Mouse (Mus musculus) CH12.LX (cell line): ENCODE measurements around the gene Fryl. TPM values are rescaled to one million over a fixed set of nuclear protein-coding genes. Genes with fewer than 3 reads are reported as not detected.
A peak's percentile ranks its signal among the peaks of the same experiment; 100 is the strongest.

Source experiments
- DNase-seq: peaks from one replicate; pipeline ENCODE4 v3.0.0-alpha.2; 2013; ENCODE audit errors: extremely low read depth
- H3K27ac ChIP-seq: 2 replicates; pipeline ENCODE4 v1.5.1; 2012; ENCODE audit warnings: low read depth, mild to moderate bottlenecking, control low read depth, moderate library complexity; ENCODE audit not compliant: insufficient read depth
- H3K27me3 ChIP-seq: replicated peaks from 2 replicates; pipeline ENCODE3; 2012; ENCODE audit warnings: inconsistent platforms
- H3K36me3 ChIP-seq, 2 experiments: replicated peaks in 1 of 2; 2 replicates each; pipeline versions ENCODE3 to v1.6.1; 2012; ENCODE audit warnings: inconsistent platforms in 1 of 2, low read length in 1 of 2, mild to moderate bottlenecking in 1 of 2, mixed read lengths in 1 of 2, moderate library complexity in 1 of 2; ENCODE audit not compliant: control insufficient read depth in 1 of 2, insufficient read depth in 1 of 2
- H3K4me1 ChIP-seq, 2 experiments: 2 replicates each; pipeline ENCODE4 v1.6.1; 2012; ENCODE audit warnings: inconsistent platforms in 1 of 2, moderate library complexity in 1 of 2; ENCODE audit not compliant: insufficient read depth in 2 of 2, control insufficient read depth in 1 of 2
- H3K4me2 ChIP-seq: 2 replicates; pipeline ENCODE4 v1.6.1; 2012; ENCODE audit warnings: low read depth, mild to moderate bottlenecking, control low read depth; ENCODE audit not compliant: poor library complexity, insufficient read depth, severe bottlenecking
- H3K4me3 ChIP-seq, 3 experiments: fragments of 150-350 bp in 1 of 3; sonication (generic) in 1 of 3; replicated peaks in 1 of 3; 2 replicates each; pipeline versions ENCODE3 to v1.5.1; 2011 to 2012; ENCODE audit warnings: low read depth in 2 of 3, low read length in 2 of 3, mild to moderate bottlenecking in 2 of 3, moderate library complexity in 2 of 3, control low read depth in 1 of 3, improper control_type of control experiment in 1 of 3, inconsistent platforms in 1 of 3, mixed read lengths in 1 of 3; ENCODE audit not compliant: poor library complexity in 1 of 3
- H3K79me2 ChIP-seq: replicated peaks from 2 replicates; pipeline ENCODE4 v1.6.1; 2012; ENCODE audit warnings: mild to moderate bottlenecking, moderate library complexity; ENCODE audit not compliant: control insufficient read depth, poor library complexity, insufficient read depth, severe bottlenecking; ENCODE audit errors: extremely low read depth
- H3K9ac ChIP-seq: 2 replicates; pipeline ENCODE4 v1.6.1; 2012; ENCODE audit warnings: low read depth, mild to moderate bottlenecking, control low read depth, moderate library complexity; ENCODE audit not compliant: insufficient read depth
- H3K9me3 ChIP-seq: replicated peaks from 2 replicates; pipeline ENCODE3; 2012; ENCODE audit warnings: low read length, inconsistent platforms, mixed read lengths
- BHLHE40 ChIP-seq: IDR thresholded peaks from 2 replicates; pipeline ENCODE4 v1.6.1; 2011; ENCODE audit warnings: mild to moderate bottlenecking, low read depth, low read length, improper control_type of control experiment
- CHD1 ChIP-seq: IDR thresholded peaks from 2 replicates; pipeline ENCODE4 v1.6.1; 2012; ENCODE audit warnings: low read depth, low read length, improper control_type of control experiment, inconsistent platforms
- CTCF ChIP-seq, 2 experiments: IDR thresholded peaks in 1 of 2; conservative IDR thresholded peaks in 1 of 2; 2 replicates each; pipeline ENCODE4 v1.5.1; 2011 to 2012; ENCODE audit warnings: low read depth in 2 of 2, low read length in 2 of 2, improper control_type of control experiment in 1 of 2, inconsistent platforms in 1 of 2, mild to moderate bottlenecking in 1 of 2, moderate library complexity in 1 of 2
- E2F4 ChIP-seq: IDR thresholded peaks from 2 replicates; pipeline ENCODE4 v1.6.1; 2011; ENCODE audit warnings: low read depth, low read length, improper control_type of control experiment; ENCODE audit not compliant: insufficient replicate concordance
- ETS1 ChIP-seq: conservative IDR thresholded peaks from 2 replicates; pipeline ENCODE4 v1.6.1; 2012; ENCODE audit warnings: low read depth, mild to moderate bottlenecking, inconsistent platforms, low read length, improper control_type of control experiment, moderate library complexity
- HCFC1 ChIP-seq: IDR thresholded peaks from 2 replicates; pipeline ENCODE4 v1.6.1; 2012; ENCODE audit warnings: low read depth, mild to moderate bottlenecking, inconsistent platforms, low read length, improper control_type of control experiment
- JUN ChIP-seq: IDR thresholded peaks from 2 replicates; pipeline ENCODE4 v1.6.1; 2011; ENCODE audit warnings: low read depth, mild to moderate bottlenecking, low read length, improper control_type of control experiment, moderate library complexity; ENCODE audit not compliant: insufficient read depth
- KAT2A ChIP-seq: IDR thresholded peaks from 2 replicates; pipeline ENCODE4 v1.6.1; 2012; ENCODE audit warnings: low read length, improper control_type of control experiment, inconsistent platforms; ENCODE audit not compliant: insufficient replicate concordance
- MAX ChIP-seq: IDR thresholded peaks from 2 replicates; pipeline ENCODE4 v1.6.1; 2011; ENCODE audit warnings: low read length, improper control_type of control experiment
- MAZ ChIP-seq: IDR thresholded peaks from 2 replicates; pipeline ENCODE4 v1.6.1; 2012; ENCODE audit warnings: low read depth, mild to moderate bottlenecking, inconsistent platforms, low read length, improper control_type of control experiment, moderate library complexity
- MEF2A ChIP-seq: IDR thresholded peaks from 2 replicates; pipeline ENCODE4 v1.6.1; 2014; ENCODE audit warnings: low read depth, mild to moderate bottlenecking, inconsistent platforms, low read length, improper control_type of control experiment, borderline replicate concordance
- MXI1 ChIP-seq: IDR thresholded peaks from 2 replicates; pipeline ENCODE4 v1.6.1; 2011; ENCODE audit warnings: mild to moderate bottlenecking, low read depth, low read length, improper control_type of control experiment
- NELFE ChIP-seq: IDR thresholded peaks from 2 replicates; pipeline ENCODE4 v1.6.1; 2011; ENCODE audit warnings: low read depth, low read length, improper control_type of control experiment
- NRF1 ChIP-seq: IDR thresholded peaks from 2 replicates; pipeline ENCODE4 v1.6.1; 2014; ENCODE audit warnings: low read depth, mild to moderate bottlenecking, inconsistent platforms, low read length, improper control_type of control experiment, moderate library complexity
- PAX5 ChIP-seq: IDR thresholded peaks from 2 replicates; pipeline ENCODE4 v1.6.1; 2012; ENCODE audit warnings: low read length, inconsistent platforms, mixed read lengths
- POLR2A ChIP-seq: IDR thresholded peaks from 2 replicates; pipeline ENCODE4 v1.6.1; 2011; ENCODE audit warnings: low read depth, mild to moderate bottlenecking, improper control_type of control experiment, low read length
- POLR2AphosphoS2 ChIP-seq: IDR thresholded peaks from 2 replicates; pipeline ENCODE4 v1.6.1; 2011; ENCODE audit warnings: low read depth, low read length, improper control_type of control experiment
- SMC3 ChIP-seq: IDR thresholded peaks from 2 replicates; pipeline ENCODE4 v1.6.1; 2011; ENCODE audit warnings: low read depth, low read length, improper control_type of control experiment
- TBP ChIP-seq: conservative IDR thresholded peaks from 2 replicates; pipeline ENCODE4 v1.6.1; 2011; ENCODE audit warnings: low read depth, low read length, improper control_type of control experiment
- TCF12 ChIP-seq: IDR thresholded peaks from 2 replicates; pipeline ENCODE4 v1.6.1; 2014; ENCODE audit warnings: low read depth, mild to moderate bottlenecking, inconsistent platforms, low read length, improper control_type of control experiment
- UBTF ChIP-seq: IDR thresholded peaks from 2 replicates; pipeline ENCODE4 v1.6.1; 2012; ENCODE audit warnings: low read depth, mild to moderate bottlenecking, inconsistent platforms, low read length, improper control_type of control experiment, moderate library complexity
- USF2 ChIP-seq: conservative IDR thresholded peaks from 2 replicates; pipeline ENCODE4 v1.6.1; 2011; ENCODE audit warnings: low read depth, low read length, improper control_type of control experiment
- ZC3H11A ChIP-seq: IDR thresholded peaks from 2 replicates; pipeline ENCODE4 v1.6.1; 2012; ENCODE audit warnings: low read depth, mild to moderate bottlenecking, inconsistent platforms, low read length, improper control_type of control experiment
- ZKSCAN1 ChIP-seq: IDR thresholded peaks from 2 replicates; pipeline ENCODE4 v1.6.1; 2012; ENCODE audit warnings: low read depth, inconsistent platforms, low read length, improper control_type of control experiment, borderline replicate concordance
- ZMIZ1 ChIP-seq: IDR thresholded peaks from 2 replicates; pipeline ENCODE4 v1.6.1; 2012; ENCODE audit warnings: low read depth, mild to moderate bottlenecking, inconsistent platforms, low read length, improper control_type of control experiment
- ZNF384 ChIP-seq: IDR thresholded peaks from 2 replicates; pipeline ENCODE4 v1.6.1; 2012; ENCODE audit warnings: low read depth, low read length, improper control_type of control experiment, inconsistent platforms
- dilution Hi-C: fragments of 300-500 bp; cut with MboI; formaldehyde crosslinking; loops from 2 replicates; pipeline ENCODE4 v1.14.3; 2020; ENCODE audit warnings: low sequenced_read_pairs; ENCODE audit not compliant: extremely low pct_unique_long_range_greater_than_20kb, extremely low pct_ligation_motif_present
- in situ Hi-C: fragments of 300-500 bp; cut with MboI; formaldehyde crosslinking; loops from 3 replicates; pipeline ENCODE4 v1.14.3; 2019; ENCODE audit warnings: low sequenced_read_pairs, low pct_ligation_motif_present, low pct_unique_long_range_greater_than_20kb, mixed read lengths
- polyA plus RNA-seq: library from polyadenylated mRNA; unstranded; fragments of >175 nt; gene quantifications from 2 replicates; pipeline ENCODE4 v1.2.1, GENCODE M21; 2012; ENCODE audit warnings: low read depth; ENCODE audit not compliant: insufficient read length
- total RNA-seq, 2 experiments: library from RNA; depleted of rRNA; stranded (reverse); fragments of 300-350 nt in 1 of 2; fragments of >200 nt in 1 of 2; gene quantifications; 2 replicates each; pipeline ENCODE4 v1.2.3; 2012 to 2014

The Fryl gene
- total and polyA plus RNA-seq, 3 experiments: 23.2 to 38.4 (median 31.3) TPM

DNA sequence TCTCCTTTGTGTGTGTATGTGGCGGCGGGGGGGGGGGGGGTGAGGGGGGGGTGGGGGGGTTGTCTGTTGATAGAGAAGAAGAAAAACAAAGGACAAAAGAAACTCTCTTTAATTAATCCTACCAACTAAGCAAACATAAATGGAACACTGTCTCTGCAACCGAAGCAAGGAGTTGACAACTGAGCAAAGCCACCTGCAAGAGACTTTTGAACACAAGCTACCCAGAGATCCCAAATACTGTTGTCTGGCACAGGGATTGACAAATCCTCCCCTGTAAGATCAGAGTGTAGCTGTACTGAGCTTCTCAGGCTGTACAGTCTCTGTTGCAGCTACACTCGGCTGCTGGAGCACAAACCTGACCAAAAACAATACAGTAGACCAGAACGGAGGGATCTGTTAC is 7.7 kb upstream of the Fryl start:
- no peak for DNase-seq
- Histone ChIP-seq H3K4me3 (no peak overlapping the region), H3K79me2 (no peaks in the 10 kb centered on the region), H3K9me3 (peaks cover 9% of the 10 kb centered on the region), H3K27ac (no peak overlapping the region), H3K9ac (no peak overlapping the region), H3K36me3 (no peaks in the 10 kb centered on the region), H3K27me3 (no peaks in the 10 kb centered on the region), H3K4me1 (peaks cover 0 to 14% of the 10 kb centered on the region in 2 experiments; a peak in 2 of 4 replicates), H3K4me2 (no peak overlapping the region)
- dilution Hi-C loops (no loop called here), in situ Hi-C loops (no loop called here)
- no peak for TF ChIP-seq POLR2AphosphoS2
- TF ChIP-seq ETS1: no peak
- no peak for TF ChIP-seq POLR2A
- no peak for TF ChIP-seq ZC3H11A
- TF ChIP-seq ZMIZ1: no peak
- no peak for TF ChIP-seq KAT2A
- TF ChIP-seq UBTF: no peak
- no peak for TF ChIP-seq NRF1
- TF ChIP-seq CHD1: no peak
- TF ChIP-seq USF2: no peak
- no peak for TF ChIP-seq MAX

DNA sequence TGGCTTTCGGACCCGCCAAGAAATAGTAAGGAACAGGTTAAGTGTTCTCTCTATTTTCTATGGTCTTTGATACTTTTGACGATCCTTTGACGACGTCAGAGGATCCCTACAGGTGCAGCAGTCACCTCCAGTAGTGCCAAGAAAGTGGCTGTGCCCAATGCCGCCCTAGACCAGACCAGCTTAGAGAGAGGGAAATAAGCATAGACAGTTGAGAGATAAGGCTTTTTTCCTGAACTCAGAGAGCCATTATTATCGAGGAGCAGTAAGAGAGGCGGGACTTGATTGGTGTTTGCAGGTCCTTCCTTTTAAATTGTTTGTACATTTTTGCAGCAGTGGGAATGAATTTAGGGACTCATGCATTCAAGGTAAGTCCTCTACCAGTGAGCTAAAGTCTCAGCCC is 1.3 kb upstream of the Fryl start:
- no peak for DNase-seq
- TF ChIP-seq POLR2A (no peak), TCF12 (no peak), MAZ (no peak), MXI1 (no peak), TBP (no peak), ZKSCAN1 (no peak), PAX5 (no peak), BHLHE40 (no peak), ETS1 (no peak), MEF2A (no peak), ZC3H11A (no peak), CTCF (conservative IDR thresholded peaks at IDR 0.05 in 1 of 2, IDR thresholded peaks at IDR 0.05 in 1 of 2; ENCODE audit: low read depth in 2 of 2, low read length in 2 of 2) (no peak), JUN (no peak), HCFC1 (no peak), SMC3 (no peak), E2F4 (no peak), ZNF384 (no peak), NELFE (no peak)
- Histone ChIP-seq H3K4me3 (peak overlapping the region in 2 of 3 experiments; percentile 13 to 65), H3K9ac (peak overlapping the region; percentile 91; the same call in 1 of the 2 replicates), H3K27ac (no peak overlapping the region), H3K27me3 (no peaks in the 10 kb centered on the region), H3K9me3 (no peaks in the 10 kb centered on the region), H3K4me1 (peaks cover 5 to 27% of the 10 kb centered on the region in 2 experiments; a peak in 3 of 4 replicates), H3K4me2 (peak overlapping the region; percentile 91; the same call in 1 of the 2 replicates), H3K79me2 (peaks cover 32% of the 10 kb centered on the region), H3K36me3 (no peaks in the 10 kb centered on the region)
- dilution Hi-C loops: no loop called here
- in situ Hi-C loops: loop anchor here (10.0 kb wide), 1 partner anchor 53 kb away; no protein-coding TSS in a partner anchor
